Mouse (Mus musculus) embryonic fibroblast, embryonic 13.5 days (primary cell): Measurements from ENCODE around the gene Pkp3. TPM values are rescaled to one million over a fixed set of nuclear protein-coding genes. Genes with fewer than 3 reads are reported as not detected.
A peak's percentile ranks its signal among the peaks of the same experiment; 100 is the strongest.
"Not testable (repeated sequence)": the region's sequence is repeated elsewhere in the genome, so short reads cannot be mapped to it uniquely, and the experiment has no call there.

Source experiments
- H3K27ac ChIP-seq: 2 replicates; pipeline ENCODE4 v1.5.1; 2012; ENCODE audit warnings: low read length, control low read depth, inconsistent platforms; ENCODE audit not compliant: insufficient read depth
- H3K4me1 ChIP-seq: 2 replicates; pipeline ENCODE4 v1.6.1; 2011; ENCODE audit warnings: low read length; ENCODE audit not compliant: control insufficient read depth, insufficient read depth
- H3K4me3 ChIP-seq: 2 replicates; pipeline ENCODE4 v1.5.1; 2011; ENCODE audit warnings: mild to moderate bottlenecking, control low read depth, low read length; ENCODE audit not compliant: insufficient read depth
- CTCF ChIP-seq: IDR thresholded peaks from 2 replicates; pipeline ENCODE4 v1.5.1; 2011; ENCODE audit warnings: mild to moderate bottlenecking, control low read depth, low read length, moderate library complexity, borderline replicate concordance; ENCODE audit not compliant: insufficient read depth
- POLR2A ChIP-seq: IDR thresholded peaks from 2 replicates; pipeline ENCODE4 v1.6.1; 2011; ENCODE audit warnings: low read depth, mild to moderate bottlenecking, control low read depth, low read length, moderate library complexity
- polyA plus RNA-seq: library from polyadenylated mRNA; stranded (reverse); fragments of >200 nt; gene quantifications from 2 replicates; pipeline ENCODE4 v1.2.4, GENCODE M21; 2011; ENCODE audit warnings: low read depth; ENCODE audit not compliant: missing spikeins, insufficient read length

Gene Pkp3
- polyA plus RNA-seq = not detected in 2 replicates

DNA sequence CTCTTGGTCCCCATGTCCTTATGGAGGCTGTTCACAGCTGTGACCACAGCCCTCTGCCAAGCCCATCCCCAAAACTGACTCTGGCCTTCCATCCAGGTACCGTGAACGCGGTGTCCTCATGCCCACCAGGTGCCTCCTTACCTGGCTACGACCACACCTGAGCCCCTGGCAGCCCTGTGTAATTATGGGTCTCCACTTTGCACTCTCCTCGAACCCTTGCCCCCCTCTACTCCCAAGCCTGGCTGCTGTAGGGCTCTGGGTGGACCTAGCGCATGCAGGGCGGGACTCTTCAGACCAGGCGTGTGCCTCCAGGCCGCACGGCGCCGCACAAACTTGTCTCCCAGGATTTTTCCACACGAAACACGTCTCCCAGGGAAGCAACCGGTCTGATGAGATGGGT is at the start of gene Pkp3:
Pkp3 (plus strand) TSS at position 378 of the 400 bp plus-strand sequence.
- Histone ChIP-seq H3K4me1 (no peaks in the 10 kb centered on the region; the same call in 1 of the 2 replicates), H3K27ac (no peak within 1 kb of the TSS), H3K4me3 (no peak within 1 kb of the TSS)
- TF ChIP-seq CTCF (no peak), POLR2A (no peak)

- Histone ChIP-seq H3K4me1 (no peaks in the 10 kb centered on the region), H3K4me3 (no peak within 1 kb of the TSS), H3K27ac (no peak within 1 kb of the TSS)
- TF ChIP-seq CTCF (no peak), POLR2A (no peak)
Observed at GRCm38 (mm10) chr7:141028831-141029230, 49.2 kb upstream of the Pkp3 start, which contains the start of gene Gm17387. Gene Gm17387 (plus strand): TSS chr7:141029131.

- Histone ChIP-seq H3K27ac (no peak overlapping the region), H3K4me1 (no peaks in the 10 kb centered on the region), H3K4me3 (no peak overlapping the region)
- TF ChIP-seq CTCF (no peak), POLR2A (no peak)
Observed at GRCm38 (mm10) chr7:141030390-141030789, 47.6 kb upstream of the Pkp3 start.

- Histone ChIP-seq H3K4me1 (no peaks in the 10 kb centered on the region), H3K4me3 (no peak overlapping the region), H3K27ac (no peak overlapping the region)
- TF ChIP-seq CTCF (no peak), POLR2A (no peak)
Observed at GRCm38 (mm10) chr7:141032458-141033167, 45.4 kb upstream of the Pkp3 start.

DNA sequence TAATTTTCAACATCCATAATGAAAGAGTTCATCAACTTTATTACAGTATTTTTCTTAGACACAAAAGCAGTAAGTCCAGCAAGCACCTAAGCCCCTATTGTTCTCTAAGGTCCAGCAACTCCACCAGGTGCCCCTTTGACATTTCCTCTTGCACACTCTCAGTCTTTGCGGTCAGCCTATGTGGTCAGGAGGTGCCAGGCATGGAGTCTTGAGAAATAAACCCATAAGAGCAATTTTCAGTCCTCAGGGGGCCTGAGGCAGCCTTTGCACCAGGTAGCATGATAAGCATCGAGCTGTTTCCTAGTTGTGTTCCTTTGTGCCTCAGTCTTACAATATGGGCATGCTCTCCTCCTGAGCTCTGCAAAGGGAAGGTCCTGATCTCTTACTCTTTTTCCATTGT is 41.4 kb upstream of the Pkp3 start:
- H3K27ac ChIP-seq, H3K4me1 ChIP-seq, H3K4me3 ChIP-seq: not testable (repeated sequence)

GRCm38 (mm10) chr7:141038090-141039032 is 39.7 kb upstream of the Pkp3 start:
- TF ChIP-seq POLR2A = no peak
- no peak for TF ChIP-seq CTCF
- Histone ChIP-seq H3K4me3 (no peak overlapping the region), H3K27ac (no peak overlapping the region), H3K4me1 (peaks cover 3% of the 10 kb centered on the region; the same call in 1 of the 2 replicates)

DNA sequence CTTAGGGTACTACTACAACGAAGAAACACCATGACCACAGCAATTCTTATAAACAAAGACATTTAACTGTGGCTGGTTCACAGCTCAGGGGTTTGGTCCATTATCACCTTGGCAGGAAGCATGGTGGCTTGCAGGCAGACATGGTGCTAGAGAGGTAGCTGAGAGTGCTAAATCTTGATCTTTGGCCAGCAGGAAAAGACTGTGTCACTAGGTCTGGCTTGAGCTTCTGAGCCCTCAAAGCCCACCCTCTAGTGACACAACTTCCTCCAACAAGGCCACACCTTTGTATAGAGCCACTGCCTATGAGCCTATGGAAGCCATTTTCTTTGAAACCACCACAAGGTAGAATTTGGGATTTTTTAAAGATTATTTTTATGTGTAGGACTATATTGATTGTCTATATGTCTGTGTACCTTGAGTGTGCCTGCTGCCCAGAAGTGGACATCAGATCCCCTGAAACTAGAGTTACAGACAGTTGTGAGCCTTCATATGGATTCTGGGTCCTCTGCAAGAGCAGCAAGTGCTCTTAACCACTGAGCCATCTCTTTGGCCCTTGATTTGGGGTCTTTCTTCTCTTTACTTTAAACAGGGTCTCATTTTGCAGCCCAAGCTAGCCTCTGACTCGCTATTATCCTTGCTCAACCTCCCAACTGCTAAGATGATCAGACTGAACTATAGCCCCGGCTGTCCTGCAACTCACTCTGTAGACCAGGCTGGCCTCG is 38.5 kb upstream of the Pkp3 start:
- Histone ChIP-seq H3K27ac (no peak overlapping the region), H3K4me1 (peaks cover 3% of the 10 kb centered on the region; the same call in 1 of the 2 replicates), H3K4me3 (no peak overlapping the region)
- TF ChIP-seq CTCF (no peak), POLR2A (no peak)

DNA sequence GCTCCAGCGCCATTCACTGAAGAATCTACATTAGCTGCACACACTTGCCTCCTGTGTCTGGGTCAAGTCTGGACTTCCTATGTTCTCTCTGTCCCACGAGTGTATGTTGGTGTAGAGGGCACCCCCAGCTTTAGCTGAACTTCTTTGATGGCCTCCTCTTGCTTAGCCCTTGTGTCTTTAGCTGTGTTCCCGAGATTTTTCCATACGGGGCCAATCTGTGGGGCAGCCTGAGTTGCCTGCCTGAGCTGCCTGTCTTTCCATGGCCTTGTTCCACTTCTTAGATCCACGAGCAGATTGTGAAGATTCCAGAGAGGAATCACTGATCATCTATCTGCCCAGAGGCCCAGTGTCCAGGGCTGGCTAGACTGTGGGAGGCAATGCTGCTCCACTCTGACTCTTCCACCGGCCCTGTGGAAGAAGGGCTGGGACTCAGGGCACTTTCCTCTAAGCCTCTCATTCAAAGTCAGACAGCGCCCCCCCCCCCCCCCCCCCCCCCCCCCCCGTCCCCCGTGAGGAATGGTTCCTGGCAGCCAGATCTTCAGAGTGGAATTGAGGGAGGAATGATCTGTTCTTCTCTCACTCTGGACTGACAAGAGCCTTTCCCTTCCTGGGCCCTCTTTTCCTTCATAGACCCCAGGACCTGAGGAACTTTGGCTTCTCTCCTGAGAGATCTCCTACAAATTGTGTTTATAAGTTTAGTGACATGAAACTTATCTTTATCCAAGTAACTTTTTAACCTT is 37.0 kb upstream of the Pkp3 start:
- H3K4me3 ChIP-seq = no peak overlapping the region
- H3K4me1 ChIP-seq = peaks cover 3% of the 10 kb centered on the region; the same call in 1 of the 2 replicates
- TF ChIP-seq CTCF = no peak
- peak; percentile 37; the same call in 1 of the 2 replicates for TF ChIP-seq POLR2A
- peak overlapping the region; percentile 95 for H3K27ac ChIP-seq

DNA sequence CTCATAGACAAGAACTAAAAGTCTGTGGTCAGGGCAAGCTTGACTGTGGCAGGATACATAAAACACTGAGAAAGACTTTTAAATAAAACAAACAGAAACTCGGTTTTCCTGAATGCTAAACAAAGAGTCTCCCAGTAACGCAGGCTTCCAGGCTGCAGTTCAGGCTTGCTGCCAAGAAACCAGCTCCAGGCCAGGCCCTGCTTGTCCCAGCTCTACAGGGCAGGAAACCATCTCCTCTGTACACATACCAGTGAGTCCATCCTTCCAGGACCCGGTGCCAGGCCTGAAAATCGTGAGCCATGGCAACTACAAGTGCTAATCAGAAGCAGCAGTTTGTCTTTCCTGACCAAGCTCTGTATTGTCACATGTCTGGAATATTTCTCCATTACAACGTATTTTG is 36.4 kb upstream of the Pkp3 start:
- peak overlapping the region; percentile 95 for H3K27ac ChIP-seq
- H3K4me1 ChIP-seq = peaks cover 7% of the 10 kb centered on the region; the same call in 1 of the 2 replicates
- no peak for TF ChIP-seq CTCF
- TF ChIP-seq POLR2A = no peak; the same call in 1 of the 2 replicates
- H3K4me3 ChIP-seq = no peak overlapping the region
